Mouse (Mus musculus): ENCODE results near the gene Pip4k2b. TPM values are rescaled to one million over a fixed set of nuclear protein-coding genes. Genes with fewer than 3 reads are reported as not detected.
A peak's percentile ranks its signal among the peaks of the same experiment; 100 is the strongest.

Gene Pip4k2b
- polyA plus RNA-seq, 1 experiment from 2014 or later: 1.2 TPM

DNA sequence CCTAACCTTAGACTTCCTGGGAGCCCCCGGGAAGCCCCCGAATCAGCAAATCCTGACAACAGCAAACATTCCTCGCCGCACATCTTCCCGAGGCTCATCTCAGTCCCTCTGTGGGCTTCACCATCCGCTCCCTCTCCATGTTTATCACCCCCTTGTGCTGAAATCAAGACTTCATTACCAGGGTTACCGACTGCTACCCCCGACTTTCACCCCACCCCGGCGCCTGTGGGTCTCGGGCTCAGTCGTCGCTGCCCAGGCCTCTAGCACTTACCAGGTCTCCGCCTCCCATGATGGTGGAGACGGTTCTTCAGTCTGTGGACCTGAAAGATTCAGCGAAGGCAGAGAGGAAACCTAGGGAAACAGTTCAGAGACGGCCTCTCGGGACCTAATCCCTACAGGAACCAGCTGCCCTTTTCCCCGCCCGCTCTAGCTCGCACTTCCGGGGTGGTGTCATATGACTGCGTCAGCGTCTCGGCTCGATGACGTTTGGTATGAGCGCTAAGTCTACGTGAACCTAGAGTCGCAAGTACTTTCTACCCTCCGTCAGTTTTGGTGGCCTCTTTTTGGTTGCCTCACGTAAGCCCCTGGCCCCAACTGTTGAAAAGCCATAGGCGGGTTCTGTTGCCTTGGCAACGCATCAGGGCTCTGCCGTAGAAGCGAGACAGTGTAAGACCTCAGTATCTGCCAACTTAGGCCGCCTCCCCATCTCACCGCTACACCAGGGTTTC lies 21.8 kb upstream of the Pip4k2b start, which contains the start of gene Cwc25:
TSS of gene Cwc25 (minus strand) at position 403 of the 728 bp plus-strand sequence.
- under 1% methylated on average over 38 of the region's 38 CpGs for WGBS
- peak within 1 kb of the TSS; percentile 95 for H3K9ac ChIP-seq (ENCODE audit: low read length)
- peak within 1 kb of the TSS; percentile 84 for H3K4me2 ChIP-seq (ENCODE audit: low read depth, low read length)
- peaks cover 8% of the 10 kb centered on the region; the same call in 1 of the 2 replicates for H3K4me1 ChIP-seq (ENCODE audit: control insufficient read depth, insufficient read depth, low read length)
- peak; percentile 94 for ATAC-seq (ENCODE audit: insufficient read depth, low FRiP score)
- H3K9me3 ChIP-seq (replicated peaks; ENCODE audit: control insufficient read depth, low read length): no peaks in the 10 kb centered on the region
- peaks cover 19% of the 10 kb centered on the region; the same call in 1 of the 2 replicates for H3K36me3 ChIP-seq (ENCODE audit: control insufficient read depth, insufficient read depth, low read length)
- H3K27ac ChIP-seq (ENCODE audit: low read length): peak within 1 kb of the TSS; percentile 90
- peak within 1 kb of the TSS; percentile 93 for H3K4me3 ChIP-seq (replicated peaks; ENCODE audit: low read length)
- no peaks in the 10 kb centered on the region for H3K27me3 ChIP-seq (ENCODE audit: control insufficient read depth, insufficient read depth, low read length)

DNA sequence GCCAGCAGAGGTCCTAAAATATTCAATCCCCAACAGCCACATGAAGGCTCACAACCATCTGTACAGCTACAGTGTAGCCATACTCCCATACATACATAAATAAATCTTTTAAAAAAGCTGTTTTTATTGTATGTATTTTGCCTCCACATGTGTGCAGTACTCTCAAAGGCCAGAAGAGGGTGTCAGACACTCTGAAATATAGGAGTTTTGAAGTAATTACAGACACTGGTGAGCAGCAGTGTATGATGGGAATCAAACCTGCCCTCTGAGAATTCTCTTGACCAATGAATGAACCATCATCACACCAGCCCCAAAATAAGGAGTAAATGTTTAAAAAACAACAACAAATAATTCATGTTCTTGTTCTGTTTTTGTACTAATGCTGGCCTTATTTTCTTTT lies 17.1 kb upstream of the Pip4k2b start:
- no peak for ATAC-seq (ENCODE audit: insufficient read depth, low FRiP score)
- Histone ChIP-seq H3K9me3 (replicated peaks; ENCODE audit: control insufficient read depth, low read length) (no peaks in the 10 kb centered on the region), H3K9ac (ENCODE audit: low read length) (no peak overlapping the region), H3K4me2 (ENCODE audit: low read depth, low read length) (no peak overlapping the region), H3K4me1 (ENCODE audit: control insufficient read depth, insufficient read depth, low read length) (peaks cover 8% of the 10 kb centered on the region; the same call in 1 of the 2 replicates), H3K27ac (ENCODE audit: low read length) (no peak overlapping the region), H3K36me3 (ENCODE audit: control insufficient read depth, insufficient read depth, low read length) (peaks cover 19% of the 10 kb centered on the region; the same call in 1 of the 2 replicates), H3K27me3 (ENCODE audit: control insufficient read depth, insufficient read depth, low read length) (no peaks in the 10 kb centered on the region), H3K4me3 (replicated peaks; ENCODE audit: low read length) (no peak overlapping the region)

GRCm38 (mm10) chr11:97758942-97759341 lies 14.4 kb upstream of the Pip4k2b start:
- no peak for ATAC-seq (ENCODE audit: insufficient read depth, low FRiP score)
- Histone ChIP-seq H3K9ac (ENCODE audit: low read length) (no peak overlapping the region), H3K27me3 (ENCODE audit: control insufficient read depth, insufficient read depth, low read length) (no peaks in the 10 kb centered on the region), H3K36me3 (ENCODE audit: control insufficient read depth, insufficient read depth, low read length) (peaks cover 19% of the 10 kb centered on the region; the same call in 1 of the 2 replicates), H3K4me1 (ENCODE audit: control insufficient read depth, insufficient read depth, low read length) (no peaks in the 10 kb centered on the region), H3K4me3 (replicated peaks; ENCODE audit: low read length) (no peak overlapping the region), H3K27ac (ENCODE audit: low read length) (no peak overlapping the region), H3K9me3 (replicated peaks; ENCODE audit: control insufficient read depth, low read length) (no peaks in the 10 kb centered on the region), H3K4me2 (ENCODE audit: low read depth, low read length) (no peak overlapping the region)
- WGBS: 75% methylated on average over 6 of the region's 6 CpGs

- Histone ChIP-seq H3K4me2 (ENCODE audit: low read depth, low read length) (no peak overlapping the region), H3K9ac (ENCODE audit: low read length) (no peak overlapping the region), H3K36me3 (ENCODE audit: control insufficient read depth, insufficient read depth, low read length) (peaks cover 19% of the 10 kb centered on the region; the same call in 1 of the 2 replicates), H3K4me3 (replicated peaks; ENCODE audit: low read length) (no peak overlapping the region), H3K4me1 (ENCODE audit: control insufficient read depth, insufficient read depth, low read length) (no peaks in the 10 kb centered on the region), H3K9me3 (replicated peaks; ENCODE audit: control insufficient read depth, low read length) (no peaks in the 10 kb centered on the region), H3K27me3 (ENCODE audit: control insufficient read depth, insufficient read depth, low read length) (no peaks in the 10 kb centered on the region), H3K27ac (ENCODE audit: low read length) (no peak overlapping the region)
- 93% methylated on average over 1 of the region's 1 CpGs for WGBS
- ATAC-seq (ENCODE audit: insufficient read depth, low FRiP score): no peak
Measured at GRCm38 (mm10) chr11:97758125-97758524, 13.6 kb upstream of the Pip4k2b start.

DNA sequence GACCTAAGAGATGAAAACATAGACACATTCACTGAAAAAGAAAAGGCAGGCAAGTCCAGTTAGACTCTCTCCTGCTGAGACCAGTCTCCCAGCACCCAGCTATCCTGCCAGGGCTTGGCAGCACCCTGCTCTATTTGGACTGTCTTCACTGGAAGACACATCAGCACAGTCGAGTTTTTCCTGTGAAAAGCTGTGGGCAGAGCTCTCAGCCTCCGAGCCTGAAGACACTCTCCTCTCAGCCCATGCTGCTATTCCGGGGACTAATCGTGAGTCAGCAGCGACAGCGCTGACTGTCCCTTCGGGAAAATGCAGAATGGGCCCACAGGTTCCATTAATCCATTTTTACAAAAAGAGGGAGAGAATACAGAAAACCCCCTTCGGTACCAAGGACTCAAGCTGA lies 8.8 kb upstream of the Pip4k2b start:
- WGBS: 93% methylated on average over 8 of the region's 8 CpGs
- Histone ChIP-seq H3K4me1 (ENCODE audit: control insufficient read depth, insufficient read depth, low read length) (no peaks in the 10 kb centered on the region), H3K27me3 (ENCODE audit: control insufficient read depth, insufficient read depth, low read length) (no peaks in the 10 kb centered on the region), H3K9me3 (replicated peaks; ENCODE audit: control insufficient read depth, low read length) (no peaks in the 10 kb centered on the region), H3K36me3 (ENCODE audit: control insufficient read depth, insufficient read depth, low read length) (peaks cover 25% of the 10 kb centered on the region), H3K9ac (ENCODE audit: low read length) (no peak overlapping the region), H3K4me3 (replicated peaks; ENCODE audit: low read length) (no peak overlapping the region), H3K27ac (ENCODE audit: low read length) (no peak overlapping the region), H3K4me2 (ENCODE audit: low read depth, low read length) (no peak overlapping the region)
- no peak for ATAC-seq (ENCODE audit: insufficient read depth, low FRiP score)

- H3K27ac ChIP-seq (ENCODE audit: low read length): no peak overlapping the region
Measured at GRCm38 (mm10) chr11:97748496-97748895, 4.0 kb upstream of the Pip4k2b start.

GRCm38 (mm10) chr11:97747773-97748172 lies 3.3 kb upstream of the Pip4k2b start:
- peaks cover 29% of the 10 kb centered on the region for H3K36me3 ChIP-seq (ENCODE audit: control insufficient read depth, insufficient read depth, low read length)
- peaks cover 10% of the 10 kb centered on the region for H3K4me1 ChIP-seq (ENCODE audit: control insufficient read depth, insufficient read depth, low read length)
- no peak overlapping the region for H3K4me3 ChIP-seq (replicated peaks; ENCODE audit: low read length)
- no peaks in the 10 kb centered on the region for H3K27me3 ChIP-seq (ENCODE audit: control insufficient read depth, insufficient read depth, low read length)
- 87% methylated on average over 8 of the region's 8 CpGs for WGBS
- H3K9ac ChIP-seq (ENCODE audit: low read length): no peak overlapping the region
- ATAC-seq (ENCODE audit: insufficient read depth, low FRiP score): no peak
- no peak overlapping the region for H3K27ac ChIP-seq (ENCODE audit: low read length)
- H3K9me3 ChIP-seq (replicated peaks; ENCODE audit: control insufficient read depth, low read length): no peaks in the 10 kb centered on the region
- no peak overlapping the region for H3K4me2 ChIP-seq (ENCODE audit: low read depth, low read length)

More at GRCm38 (mm10) chr11:97748496-97748895, 4.0 kb upstream of the Pip4k2b start:
- H3K4me3 ChIP-seq (replicated peaks; ENCODE audit: low read length): no peak overlapping the region
- no peaks in the 10 kb centered on the region for H3K9me3 ChIP-seq (replicated peaks; ENCODE audit: control insufficient read depth, low read length)
- peaks cover 3% of the 10 kb centered on the region for H3K4me1 ChIP-seq (ENCODE audit: control insufficient read depth, insufficient read depth, low read length)
- H3K4me2 ChIP-seq (ENCODE audit: low read depth, low read length): no peak overlapping the region
- H3K9ac ChIP-seq (ENCODE audit: low read length): no peak overlapping the region
- no peaks in the 10 kb centered on the region for H3K27me3 ChIP-seq (ENCODE audit: control insufficient read depth, insufficient read depth, low read length)
- WGBS: 85% methylated on average over 5 of the region's 5 CpGs
- H3K36me3 ChIP-seq (ENCODE audit: control insufficient read depth, insufficient read depth, low read length): peaks cover 32% of the 10 kb centered on the region
- ATAC-seq (ENCODE audit: insufficient read depth, low FRiP score): no peak

DNA sequence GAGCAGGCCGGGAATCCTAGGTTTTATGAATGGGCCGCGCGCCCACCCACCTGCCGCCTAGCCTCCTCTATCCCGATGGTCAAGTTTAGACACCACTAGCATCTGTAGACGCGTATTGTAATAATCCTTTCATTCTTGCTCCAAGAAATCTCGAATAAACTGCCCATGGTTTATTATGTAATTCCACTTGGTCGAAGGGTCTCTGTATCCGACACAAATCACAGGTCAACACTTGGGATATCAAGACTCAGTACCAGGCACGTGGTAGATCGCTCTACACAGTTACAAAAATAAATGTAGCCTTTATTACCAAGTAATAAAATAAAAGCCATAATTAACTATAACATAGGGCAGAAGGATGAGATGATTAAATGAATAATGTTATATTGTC lies 822 bp upstream of the Pip4k2b start:
- no peak overlapping the region for H3K27ac ChIP-seq (ENCODE audit: low read length)
- H3K36me3 ChIP-seq (ENCODE audit: control insufficient read depth, insufficient read depth, low read length): peaks cover 18% of the 10 kb centered on the region; the same call in 1 of the 2 replicates
- peak overlapping the region; percentile 49 for H3K4me2 ChIP-seq (ENCODE audit: low read depth, low read length)
- H3K4me1 ChIP-seq (ENCODE audit: control insufficient read depth, insufficient read depth, low read length): peaks cover 16% of the 10 kb centered on the region
- WGBS: 8% methylated on average over 13 of the region's 13 CpGs
- no peaks in the 10 kb centered on the region for H3K27me3 ChIP-seq (ENCODE audit: control insufficient read depth, insufficient read depth, low read length)
- no peaks in the 10 kb centered on the region for H3K9me3 ChIP-seq (replicated peaks; ENCODE audit: control insufficient read depth, low read length)
- H3K4me3 ChIP-seq (replicated peaks; ENCODE audit: low read length): peak overlapping the region; percentile 72
- no peak overlapping the region for H3K9ac ChIP-seq (ENCODE audit: low read length)
- no peak for ATAC-seq (ENCODE audit: insufficient read depth, low FRiP score)

DNA sequence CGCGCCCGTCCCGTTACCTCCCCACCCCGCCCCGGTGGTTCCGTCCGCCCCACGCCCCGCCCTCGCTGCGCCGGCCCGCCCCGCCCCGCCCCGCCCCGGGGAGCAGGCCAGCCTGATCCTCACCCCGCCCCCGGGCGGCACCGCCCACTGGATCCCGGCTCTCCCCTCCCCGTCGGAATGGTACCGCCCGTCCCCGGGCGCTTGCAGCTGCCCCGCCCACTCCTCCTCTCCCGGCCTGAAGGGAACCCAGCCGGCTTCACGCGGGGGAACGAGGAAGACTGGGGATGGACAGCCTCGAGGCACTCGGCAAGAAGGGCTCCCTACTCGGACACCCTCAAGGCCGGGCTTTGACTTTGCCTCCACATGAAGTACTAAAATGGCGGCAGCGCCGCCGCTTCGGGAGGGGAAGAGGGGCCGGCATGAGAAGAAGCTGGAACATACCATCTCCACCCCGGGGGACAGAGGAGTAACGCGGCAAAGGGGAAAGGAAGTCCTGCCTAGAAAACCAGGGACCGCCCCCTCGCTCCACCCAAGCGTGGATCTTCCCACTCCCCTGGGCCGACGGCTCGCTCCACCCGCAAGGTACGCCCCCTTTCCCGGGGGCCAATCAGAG lies 320 bp upstream of the Pip4k2b start:
- Histone ChIP-seq H3K4me1 (ENCODE audit: control insufficient read depth, insufficient read depth, low read length) (peaks cover 17% of the 10 kb centered on the region), H3K9me3 (replicated peaks; ENCODE audit: control insufficient read depth, low read length) (no peaks in the 10 kb centered on the region), H3K36me3 (ENCODE audit: control insufficient read depth, insufficient read depth, low read length) (peaks cover 16% of the 10 kb centered on the region; the same call in 1 of the 2 replicates), H3K27me3 (ENCODE audit: control insufficient read depth, insufficient read depth, low read length) (no peaks in the 10 kb centered on the region), H3K27ac (ENCODE audit: low read length) (peak overlapping the region; percentile 95), H3K9ac (ENCODE audit: low read length) (peak overlapping the region; percentile 96), H3K4me3 (replicated peaks; ENCODE audit: low read length) (peak overlapping the region; percentile 72), H3K4me2 (ENCODE audit: low read depth, low read length) (peak overlapping the region; percentile 79)
- under 1% methylated on average over 39 of the region's 57 CpGs for WGBS
- peak; percentile 96 for ATAC-seq (ENCODE audit: insufficient read depth, low FRiP score)
